Mouse (Mus musculus) megakaryocyte progenitor cell, adult 5-6 weeks (primary cell): ENCODE data around the gene Psmd9. TPM values are rescaled to one million over a fixed set of nuclear protein-coding genes. Genes with fewer than 3 reads are reported as not detected.
A peak's percentile ranks its signal among the peaks of the same experiment; 100 is the strongest.

Experiments used
- ATAC-seq: replicated peaks from 2 replicates; pipeline ENCODE4 v1.8.0; 2016; ENCODE audit warnings: mild to moderate bottlenecking, moderate TSS enrichment, inconsistent platforms; ENCODE audit not compliant: poor library complexity
- total RNA-seq, 2 experiments: library from RNA; stranded (forward) in 1 of 2; stranded (reverse) in 1 of 2; fragments of 157-497, 149-512 nt in 1 of 2; fragments of 200-1000 nt in 1 of 2; gene quantifications; 2 replicates each; pipeline versions ENCODE4 v1.2.3 to v1.2.4; 2015 to 2017

Psmd9 gene
- total RNA-seq, 2 experiments from 2014 or later, result 19.4 to 23.9 TPM

DNA sequence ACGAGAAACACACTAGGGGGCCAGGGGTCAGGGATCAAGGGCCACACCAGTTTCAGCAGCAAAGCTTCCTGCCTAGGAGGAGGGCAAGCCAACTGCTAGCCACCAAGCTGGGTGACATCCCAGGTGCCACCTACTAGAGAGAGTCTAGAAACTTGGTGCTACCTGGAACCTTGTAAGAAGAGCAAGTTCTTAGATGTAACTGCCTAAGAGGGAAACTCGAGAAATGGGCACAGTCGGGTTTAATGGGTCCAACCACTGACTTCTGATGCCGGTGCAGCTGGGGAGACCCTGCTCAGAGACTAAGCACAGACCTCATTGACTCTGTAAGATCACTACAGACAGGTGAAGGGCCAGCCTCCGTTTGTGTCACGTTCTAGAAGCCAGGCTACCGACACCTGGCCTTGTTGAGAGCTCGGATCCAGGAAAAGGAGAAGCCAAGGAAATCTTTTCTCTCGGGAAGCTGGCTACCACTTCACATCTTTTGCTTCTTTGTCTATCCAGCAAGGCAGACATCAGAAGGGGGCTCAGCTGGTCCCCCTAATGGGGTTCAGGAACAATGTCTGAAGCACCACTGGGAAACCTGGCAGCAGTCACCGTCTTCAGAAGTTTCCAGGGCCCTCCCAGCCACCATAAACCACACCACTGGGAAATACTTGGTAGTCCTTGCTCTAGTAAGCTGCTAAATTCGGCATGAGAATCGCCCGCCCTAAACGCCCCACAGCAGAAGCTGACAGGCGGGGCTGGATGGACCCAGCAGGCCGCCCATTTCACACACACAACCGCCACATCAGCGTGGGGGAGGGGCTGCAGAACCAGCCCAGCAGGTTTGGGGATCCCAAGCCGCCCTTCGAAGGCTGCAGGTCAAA, 31.9 kb upstream of the Psmd9 start:
- ATAC-seq, result peak; percentile 9; the same call in 1 of the 2 replicates

DNA sequence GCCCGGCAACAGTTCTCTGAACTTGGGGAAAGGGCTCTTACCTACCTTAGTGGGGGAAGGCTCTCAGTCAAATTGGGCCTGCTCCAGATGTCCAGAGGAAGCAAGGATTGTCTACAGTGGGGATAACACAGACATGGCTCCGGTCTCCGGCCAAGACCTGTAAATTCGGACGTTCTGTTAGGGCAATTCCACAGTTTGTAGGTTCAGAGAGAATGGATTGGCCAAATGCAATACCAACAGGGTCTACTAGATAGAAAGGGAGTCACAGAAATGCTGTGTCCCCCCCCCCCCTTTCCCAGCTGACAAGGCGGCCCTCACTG, 31.3 kb upstream of the Psmd9 start:
- no peak for ATAC-seq

GRCm38 (mm10) chr5:123138230-123138911, 30.8 kb upstream of the Psmd9 start:
- no peak for ATAC-seq

DNA sequence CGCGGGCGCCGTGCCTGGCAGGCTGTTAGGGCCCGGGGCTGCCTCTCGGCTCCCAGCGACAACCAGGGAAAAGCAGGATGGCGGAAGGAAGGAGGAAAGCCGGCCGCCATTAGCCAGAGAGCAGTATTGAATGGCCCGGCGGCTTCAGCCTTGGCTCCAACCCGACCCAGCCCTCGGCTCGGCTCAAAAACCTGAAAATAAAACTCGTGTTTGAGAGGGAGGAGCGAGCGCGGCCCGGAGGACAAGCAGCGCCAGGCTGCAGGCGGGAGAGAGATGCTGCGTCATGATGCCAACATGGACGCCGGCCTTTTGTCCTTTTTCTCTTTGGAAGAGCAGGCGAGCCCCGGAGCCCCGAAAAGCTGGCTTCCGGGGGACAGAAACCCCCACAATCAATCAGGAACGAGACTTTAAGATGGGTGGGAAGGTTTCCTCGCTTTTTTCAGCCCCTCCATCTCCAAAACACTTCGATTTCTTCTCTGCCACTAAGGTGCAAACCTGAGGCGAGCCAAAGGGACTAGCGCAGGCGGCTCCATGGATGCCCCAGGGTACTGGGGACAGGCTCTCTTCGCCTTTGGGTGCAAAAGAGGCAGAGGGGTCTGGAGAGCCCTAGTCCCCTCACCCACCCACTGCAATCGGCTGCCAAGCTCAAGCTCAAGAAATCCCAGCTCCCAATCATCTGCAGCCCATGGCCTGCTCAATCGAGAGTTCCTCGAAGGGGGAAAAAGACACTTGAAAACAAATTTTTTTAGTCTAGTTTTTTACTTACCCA, 30.1 kb upstream of the Psmd9 start:
- ATAC-seq, result peak; percentile 12; the same call in 1 of the 2 replicates

DNA sequence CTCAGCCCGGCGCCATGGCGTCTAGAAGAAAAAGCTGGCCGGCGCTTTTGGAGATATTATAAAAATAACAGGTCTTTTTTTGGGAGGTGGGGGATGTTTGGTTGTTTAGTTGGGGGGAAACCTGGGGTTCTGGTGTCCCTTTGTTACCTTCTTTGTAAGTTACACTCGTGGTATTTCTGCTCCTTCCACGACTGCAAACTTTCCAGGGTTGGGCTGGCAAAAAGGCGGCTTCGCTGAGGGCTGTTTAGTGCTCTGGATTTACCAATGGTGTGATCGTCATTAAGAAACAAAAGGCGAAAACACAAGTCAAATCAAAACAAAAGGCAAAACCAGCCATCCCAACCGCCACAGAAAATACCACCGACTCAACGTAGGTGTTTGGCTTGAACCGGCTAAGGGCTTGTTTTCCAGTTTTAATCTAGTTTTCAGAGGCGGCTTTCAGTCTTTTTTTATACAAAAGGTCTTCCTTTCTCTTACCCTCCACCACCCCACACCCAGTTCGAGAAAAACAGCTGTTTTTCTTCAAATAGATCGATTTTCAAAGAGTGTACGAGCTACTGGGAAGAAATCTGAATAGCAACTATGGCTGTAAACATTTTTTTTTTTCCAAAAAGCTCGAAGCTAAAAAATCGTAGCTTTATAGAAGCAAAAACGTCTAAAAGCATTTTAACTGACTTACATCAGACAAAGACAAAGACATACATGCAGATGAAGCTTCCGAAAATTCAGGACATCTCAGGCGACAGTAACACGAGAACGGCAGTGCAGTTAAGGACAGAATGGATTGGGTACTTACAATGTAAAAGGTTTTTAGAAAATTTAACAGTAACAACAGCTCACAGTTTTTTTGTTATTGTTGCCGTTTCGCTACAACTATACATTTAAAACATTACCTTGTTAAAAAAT, 29.2 kb upstream of the Psmd9 start:
- ATAC-seq, result no peak

DNA sequence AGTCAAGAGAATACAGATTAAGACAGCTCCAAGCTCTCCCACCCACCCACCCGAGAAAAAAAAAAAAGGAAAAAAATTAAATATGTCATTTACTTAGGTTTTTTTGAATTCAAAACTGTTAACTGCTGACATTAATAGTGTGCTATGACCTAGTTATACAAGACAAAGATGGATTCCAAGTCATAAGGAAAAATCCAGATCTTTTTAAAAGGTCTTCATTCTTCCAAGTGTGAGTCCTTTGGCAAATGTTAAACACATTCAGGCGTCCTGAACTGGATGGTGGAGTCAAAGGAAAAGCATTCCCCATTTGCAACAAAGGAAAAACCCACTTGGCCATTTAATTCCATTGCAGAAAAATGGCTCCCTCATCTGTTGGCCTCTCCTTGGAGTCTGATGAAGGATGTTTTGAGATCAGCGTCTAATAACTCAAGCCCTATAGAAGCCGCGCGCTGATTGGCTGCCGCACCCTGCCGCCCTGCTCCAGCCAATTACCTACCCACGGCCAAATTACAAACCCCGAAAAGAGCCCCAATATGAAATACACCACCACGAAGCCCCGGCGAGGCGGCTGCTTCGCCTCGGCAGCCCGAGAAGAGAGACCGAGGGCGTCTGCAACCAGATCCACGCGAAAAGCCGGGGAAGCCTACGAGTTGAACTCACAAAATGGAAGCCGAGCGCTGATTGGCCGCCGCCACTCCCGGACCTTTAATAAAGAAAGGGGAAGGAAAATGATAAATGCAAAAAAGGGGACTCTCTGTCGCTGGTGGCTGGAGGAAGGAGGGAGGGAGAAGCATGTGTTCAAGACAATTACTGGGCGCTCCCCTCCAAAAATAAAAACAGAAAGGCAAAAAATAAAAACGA, 28.3 kb upstream of the Psmd9 start:
- ATAC-seq, result peak; percentile 45

DNA sequence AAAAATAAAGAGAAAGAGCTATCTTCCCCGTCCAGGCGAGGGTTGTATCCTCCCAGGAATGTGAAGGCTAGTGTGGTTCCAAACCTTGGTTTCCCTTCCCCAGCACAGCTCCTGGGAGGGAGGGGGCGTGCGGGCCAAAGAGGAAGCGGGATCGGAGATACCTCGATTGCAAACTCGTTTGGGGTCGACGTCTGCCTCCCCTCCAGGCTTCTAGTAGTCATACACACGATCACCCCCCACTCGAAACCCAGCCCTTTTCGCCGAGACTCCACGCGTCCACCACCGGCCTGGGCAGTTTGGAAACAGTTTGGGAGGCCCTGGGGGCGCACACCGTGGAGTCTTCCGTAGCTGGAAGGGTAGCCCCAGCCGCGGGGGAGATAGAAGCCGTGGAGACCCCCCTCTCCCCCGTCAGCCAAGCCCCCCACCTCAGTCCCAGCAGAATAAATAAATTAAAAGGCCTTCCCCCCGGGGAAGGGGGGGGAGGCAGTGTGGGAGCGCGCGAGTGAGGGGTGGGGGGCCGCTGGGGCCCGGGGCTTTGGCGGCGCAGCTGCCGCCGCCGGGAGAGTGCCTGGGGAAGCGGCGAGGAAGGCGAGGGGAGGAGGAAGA, 27.6 kb upstream of the Psmd9 start:
- peak; percentile 15; the same call in 1 of the 2 replicates for ATAC-seq

DNA sequence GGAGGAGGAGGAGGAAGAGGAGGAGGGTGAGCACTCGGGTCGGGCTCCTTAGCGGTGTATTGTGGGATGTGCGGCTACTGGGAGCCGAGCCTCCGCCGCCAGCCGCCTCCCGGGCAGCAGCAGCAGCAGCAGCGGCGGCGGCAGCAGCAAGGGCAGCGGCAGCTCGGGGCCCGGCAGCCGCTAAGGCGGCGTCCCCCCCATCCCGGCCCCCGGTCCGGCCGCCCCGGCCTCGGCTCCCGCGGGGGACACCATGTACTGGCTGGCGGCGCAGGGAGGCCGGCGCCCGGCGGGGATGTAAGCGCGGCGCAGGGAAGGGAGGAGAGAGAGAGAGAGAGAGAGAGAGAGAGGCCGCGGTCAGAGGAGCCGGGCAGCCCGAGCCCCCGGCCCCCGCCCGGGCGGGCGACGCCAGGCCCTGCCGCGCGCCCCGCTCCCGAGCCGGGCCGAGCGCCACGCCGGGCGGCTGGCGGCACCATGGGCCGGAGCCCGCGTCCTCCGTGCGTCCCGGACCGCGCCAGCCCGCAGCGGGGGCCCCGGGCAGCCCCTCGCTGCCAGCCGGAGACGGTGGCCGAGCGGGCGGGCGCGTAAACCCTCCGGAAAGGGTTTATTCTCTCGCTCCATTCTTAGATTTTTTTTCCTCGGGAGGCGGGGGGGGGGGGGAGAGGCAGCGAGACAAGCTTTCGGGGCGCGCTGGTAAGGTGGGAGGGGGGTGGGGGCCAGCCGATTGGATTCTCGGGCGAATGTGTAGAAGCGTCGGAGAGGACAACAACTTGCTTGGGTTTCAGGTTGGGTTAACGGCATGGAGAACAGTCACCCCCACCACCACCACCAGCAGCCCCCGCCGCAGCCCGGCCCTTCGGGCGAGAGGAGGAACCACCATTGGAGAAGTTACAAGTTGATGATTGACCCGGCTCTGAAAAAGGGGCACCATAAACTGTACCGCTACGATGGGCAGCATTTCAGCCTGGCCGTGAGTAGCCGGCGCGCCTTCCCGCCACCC, 26.8 kb upstream of the Psmd9 start, which contains the start of gene Setd1b:
Setd1b (plus strand) TSS at position 33 of the 997 bp plus-strand sequence.
- ATAC-seq, result peak; percentile 24

GRCm38 (mm10) chr5:123143251-123143970, 25.8 kb upstream of the Psmd9 start:
- no peak for ATAC-seq

DNA sequence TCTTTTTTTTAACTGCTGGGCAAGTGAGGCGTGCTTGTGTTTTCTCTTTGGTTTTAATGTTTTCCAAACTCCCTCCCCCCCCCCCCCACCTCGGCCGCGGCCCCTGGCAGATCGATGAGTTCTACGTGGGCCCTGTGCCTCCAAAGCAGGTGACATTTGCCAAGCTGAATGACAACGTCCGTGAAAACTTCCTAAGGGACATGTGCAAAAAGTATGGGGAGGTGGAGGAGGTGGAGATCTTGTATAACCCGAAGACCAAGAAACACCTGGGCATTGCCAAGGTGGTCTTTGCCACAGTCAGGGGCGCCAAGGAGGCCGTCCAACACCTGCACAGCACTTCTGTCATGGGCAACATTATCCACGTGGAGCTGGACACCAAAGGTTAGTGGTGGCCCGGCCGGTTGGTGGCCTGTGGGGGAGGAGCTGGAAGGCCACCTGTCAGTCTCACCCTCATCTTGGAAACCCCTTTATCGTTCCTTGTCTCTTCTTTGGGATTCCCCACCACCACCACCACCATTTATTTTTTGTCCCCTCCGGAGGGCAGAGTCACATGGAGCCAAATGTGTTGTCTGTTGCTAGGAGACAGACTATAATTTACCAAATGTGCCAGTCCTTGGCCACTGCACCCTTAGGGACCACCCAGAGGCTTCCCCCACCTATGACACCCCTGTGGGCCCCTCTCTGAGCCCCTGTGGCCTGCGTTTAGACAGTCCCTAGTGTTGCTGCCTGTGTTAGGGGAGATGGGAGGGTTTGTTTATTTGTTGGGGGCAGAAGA, 25.1 kb upstream of the Psmd9 start:
- no peak for ATAC-seq

GRCm38 (mm10) chr5:123144746-123145590, 24.2 kb upstream of the Psmd9 start:
- no peak for ATAC-seq

DNA sequence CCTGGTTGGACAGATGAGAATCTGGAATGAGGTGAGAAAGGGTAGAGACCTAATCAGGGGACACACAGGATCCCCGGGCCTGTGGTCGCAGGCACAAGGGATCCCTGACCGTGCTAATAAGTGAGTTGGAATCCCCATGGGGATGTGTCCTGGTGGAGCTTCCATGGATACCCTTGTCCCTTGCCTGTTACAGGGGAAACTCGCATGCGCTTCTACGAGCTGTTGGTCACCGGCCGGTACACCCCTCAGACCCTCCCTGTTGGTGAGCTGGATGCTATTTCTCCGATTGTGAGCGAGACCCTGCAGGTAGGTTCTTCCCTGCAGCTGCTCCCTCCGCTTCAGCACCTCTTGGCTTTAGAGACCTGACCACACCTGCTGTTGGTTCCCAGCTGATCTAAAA, 22.9 kb upstream of the Psmd9 start:
- no peak for ATAC-seq

GRCm38 (mm10) chr5:123147569-123147968, 21.6 kb upstream of the Psmd9 start:
- no peak for ATAC-seq

DNA sequence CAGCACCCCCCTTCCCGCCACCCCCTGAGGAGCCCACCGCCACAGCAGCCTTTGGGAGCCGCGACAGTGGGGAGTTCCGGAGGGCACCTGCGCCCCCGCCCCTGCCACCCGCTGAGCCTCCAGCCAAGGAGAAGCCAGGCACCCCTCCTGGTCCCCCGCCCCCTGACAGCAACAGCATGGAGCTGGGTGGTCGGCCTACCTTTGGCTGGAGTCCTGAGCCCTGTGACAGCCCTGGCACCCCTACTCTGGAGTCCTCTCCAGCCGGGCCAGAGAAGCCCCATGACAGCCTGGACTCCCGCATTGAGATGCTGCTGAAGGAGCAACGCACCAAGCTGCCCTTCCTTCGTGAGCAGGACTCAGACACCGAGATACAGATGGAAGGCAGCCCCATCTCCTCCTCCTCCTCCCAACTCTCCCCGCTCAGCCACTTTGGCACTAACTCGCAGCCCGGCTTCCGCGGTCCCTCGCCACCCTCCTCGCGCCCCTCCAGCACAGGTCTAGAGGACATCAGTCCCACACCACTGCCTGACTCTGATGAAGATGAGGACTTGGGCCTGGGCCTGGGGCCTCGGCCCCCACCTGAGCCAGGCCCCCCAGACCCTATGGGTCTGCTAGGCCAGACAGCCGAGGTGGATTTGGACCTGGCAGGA, 21.0 kb upstream of the Psmd9 start:
- ATAC-seq, result no peak
